Mouse (Mus musculus) spleen, adult 2 months (tissue): ENCODE measurements around the gene Hnrnph1.

Experiments used
- CTCF ChIP-seq: fragments of 200-500 bp; IDR thresholded peaks from 2 replicates; pipeline ENCODE4 v1.5.1; 2011; ENCODE audit warnings: mild to moderate bottlenecking, inconsistent platforms; ENCODE audit not compliant: insufficient read depth, insufficient read length, insufficient replicate concordance; ENCODE audit errors: extremely low read depth
- POLR2A ChIP-seq: fragments of 200-500 bp; IDR thresholded peaks from 2 replicates; pipeline ENCODE4 v1.6.1; 2011; ENCODE audit warnings: low read depth, low read length, inconsistent platforms

DNA sequence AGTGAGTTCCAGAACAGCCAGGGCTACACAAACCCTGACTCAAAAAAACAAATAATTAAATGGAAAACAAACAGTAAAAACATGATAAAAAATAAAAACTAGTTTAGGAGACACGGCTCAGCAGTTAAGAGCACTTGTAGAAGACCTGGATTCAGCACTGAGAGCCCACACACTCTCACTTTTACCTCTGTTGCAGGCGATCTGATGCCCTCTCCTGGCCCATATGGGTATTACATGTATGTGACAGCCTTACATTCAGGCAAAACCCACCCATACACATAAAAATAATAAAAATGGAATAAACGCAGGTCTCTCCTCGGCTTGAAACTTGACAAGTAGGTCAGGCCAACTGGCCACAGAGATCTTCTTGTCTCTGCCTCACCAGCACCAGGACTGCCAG is 12.2 kb upstream of the Hnrnph1 start:
- peak; percentile 72; the same call in 1 of the 2 replicates for TF ChIP-seq CTCF
- no peak for TF ChIP-seq POLR2A
